ENCODE assay signal across 8 mouse cellular contexts in the genomic region with DNA sequence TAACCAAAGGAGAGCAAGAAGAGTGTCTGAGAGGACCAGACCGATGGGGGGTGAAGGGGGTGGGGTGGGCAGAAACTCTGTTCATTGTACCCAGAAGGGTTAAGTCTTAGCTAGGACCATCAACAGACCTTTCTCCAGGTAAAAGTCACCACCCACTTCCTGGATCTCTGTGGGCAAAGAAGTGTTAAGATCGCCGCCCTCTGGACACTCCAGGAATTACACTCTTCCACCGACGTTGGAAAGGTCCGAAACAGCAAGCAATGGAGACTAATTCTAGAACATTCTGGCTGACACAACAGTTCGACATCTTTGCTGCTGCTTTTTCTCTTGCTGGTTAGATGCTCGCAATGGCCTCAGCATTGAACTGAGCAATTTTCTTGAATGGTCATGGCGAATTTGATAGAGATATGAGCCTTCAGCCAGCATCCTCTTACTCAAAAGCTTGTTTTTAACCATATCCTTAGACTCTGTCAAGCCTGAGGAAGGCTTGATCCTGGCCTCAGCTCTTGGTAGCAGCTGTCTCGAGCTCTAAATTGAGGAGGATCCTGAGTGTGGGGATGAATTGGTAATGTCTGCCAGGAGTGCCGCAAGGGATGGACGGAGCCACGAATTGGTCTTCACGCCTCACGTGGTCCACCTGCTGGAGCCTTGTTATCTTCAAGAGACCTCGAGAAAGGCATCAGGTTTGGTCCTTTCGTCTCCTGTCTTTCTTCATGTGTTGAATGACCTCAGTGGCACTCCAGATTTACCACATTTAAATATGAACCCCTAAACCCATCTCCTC. TPM values are rescaled to one million over a fixed set of nuclear protein-coding genes. Genes with fewer than 3 reads are reported as not detected.
A peak's percentile ranks its signal among the peaks of the same experiment; 100 is the strongest.
DNase-seq lines count a peak whose midpoint lies in the region; ATAC-seq and TF ChIP-seq lines count a peak whose summit lies in the region.

No protein-coding gene starts in this region.

- no peaks in the 10 kb centered on the region for H3K9me3 ChIP-seq in liver, embryonic 14.5 days (ENCODE audit: control insufficient read depth, low read length)

- peak; percentile 28; the same call in 1 of the 2 replicates for ATAC-seq in liver, embryonic 14.5 days (ENCODE audit: insufficient read depth)

- no peak overlapping the region for H3K4me2 ChIP-seq in liver, embryonic 14.5 days (ENCODE audit: low read depth)

- no peaks in the 10 kb centered on the region for H3K36me3 ChIP-seq in liver, embryonic 14.5 days (replicated peaks; ENCODE audit: control insufficient read depth, insufficient read depth, low read depth)

- TF ChIP-seq EP300 in liver, embryonic 14.5 days (IDR thresholded peaks at IDR 0.05; ENCODE audit: low read depth), result no peak

- H3K27me3 ChIP-seq in liver, embryonic 14.5 days (ENCODE audit: control insufficient read depth, insufficient read depth, low read length), result no peaks in the 10 kb centered on the region

- no peak overlapping the region for H3K27ac ChIP-seq in liver, embryonic 14.5 days

- no peak overlapping the region for H3K9ac ChIP-seq in liver, embryonic 14.5 days (replicated peaks)

- intact Hi-C loops in heart, postnatal 14 days (cut with DNase I), result loop anchor here (2.0 to 5.0 kb wide), 3 partner anchors 94 to 309 kb away; a partner anchor contains a TSS
- intact Hi-C loops in heart, postnatal 25 days (cut with DNase I), result loop anchor here (2.0 to 5.0 kb wide), 2 partner anchors 158 to 284 kb away; no protein-coding TSS in a partner anchor
- intact Hi-C loops in left cerebral cortex, postnatal 10 days (cut with DNase I), result loop anchor here (10.0 kb wide), 1 partner anchor 282 kb away; no protein-coding TSS in a partner anchor

- 40% methylated on average over 17 of the region's 17 CpGs for WGBS in liver, embryonic 14.5 days (ENCODE audit: insufficient replicate concordance)

- H3K4me3 ChIP-seq in liver, embryonic 14.5 days (ENCODE audit: insufficient read depth in 1 of 2, low read depth in 2 of 2, low read length in 2 of 2), result no peak overlapping the region

- DNase-seq in heart, postnatal 14 days, result peak; percentile 30 to 69
- DNase-seq in heart, postnatal 25 days (ENCODE audit: low spot score), result no peak
- DNase-seq in urinary bladder, postnatal 25 days (ENCODE audit: low spot score), result peak; percentile 66
- DNase-seq in urinary bladder, postnatal 10 days (ENCODE audit: low spot score), result no peak
- DNase-seq in embryo, embryonic 10 days (ENCODE audit: low spot score), result peak; percentile 66
- peak; percentile 44 to 46 (median 45) for DNase-seq in liver, embryonic 14.5 days (ENCODE audit: low read depth in 3 of 3, low spot score in 3 of 3)
- DNase-seq in spleen, postnatal 14 days (ENCODE audit: low spot score in 2 of 2), result peak; percentile 26 to 51
- DNase-seq in left cerebral cortex, postnatal 10 days (ENCODE audit: extremely low spot score in 1 of 2, low spot score in 2 of 2), result no peak

- peak; percentile 85 for TF ChIP-seq CTCF in liver, embryonic 14.5 days (IDR thresholded peaks at IDR 0.05; ENCODE audit: low read depth)

- H3K4me1 ChIP-seq in liver, embryonic 14.5 days (replicated peaks; ENCODE audit: control insufficient read depth in 2 of 2, insufficient read depth in 2 of 2, low read length in 1 of 2), result no peaks in the 10 kb centered on the region

RNA-seq across cellular contexts. Expression of a gene that starts 19.7 kb away (rescaled TPM):
- 1 to 10 TPM; 2.5 to 2.9 TPM for total RNA-seq in heart, postnatal 14 days (2021)
- total RNA-seq in heart, postnatal 25 days (2021), result 1 to 10 TPM; 2.8 TPM
- polyA plus RNA-seq in liver, embryonic 14.5 days (2012; rRNA removed), result 0.10 and 0.13 TPM in 2 replicates
- polyA plus RNA-seq in liver, embryonic 14.5 days (2014; fragmentation: Nextera tagmentation; extraction: Ambion mirVana), result 0.06 and 0.09 TPM in 2 replicates
- under 1 TPM; 0.24 to 0.26 TPM for total RNA-seq in left cerebral cortex, postnatal 10 days (2021)

Comparison
In these comparisons a context has a peak if more than half of its experiments do, and no peak if none do; other contexts are left out.
1. DNase-seq: peak in heart, postnatal 14 days (2 of 2), urinary bladder, postnatal 25 days (single experiment), embryo, embryonic 10 days (single experiment), liver, embryonic 14.5 days (3 of 3) and spleen, postnatal 14 days (2 of 2); none in heart, postnatal 25 days (single experiment), urinary bladder, postnatal 10 days (single experiment) and left cerebral cortex, postnatal 10 days (0 of 2).